Mouse (Mus musculus) forebrain, embryonic 11.5 days (tissue): ENCODE measurements around the gene Echdc3. TPM values are rescaled to one million over a fixed set of nuclear protein-coding genes. Genes with fewer than 3 reads are reported as not detected.

Source experiments
- ATAC-seq: fragments of 200-750 bp; cut with Nextera tagmentation; replicated peaks from 2 replicates; pipeline ENCODE4 v1.8.0; 2017; ENCODE audit warnings: moderate TSS enrichment; ENCODE audit not compliant: low FRiP score
- DNase-seq: peaks from one replicate; pipeline ENCODE4 v3.0.0-alpha.2; 2017; ENCODE audit warnings: low spot score
- H3K27ac ChIP-seq: fragments of 300-500 bp; sonication (generic); 2 replicates; pipeline ENCODE4 v1.5.1; 2014; ENCODE audit warnings: low read depth, low read length
- H3K27me3 ChIP-seq: fragments of 300-500 bp; sonication (generic); 2 replicates; pipeline ENCODE4 v1.6.1; 2014; ENCODE audit warnings: mild to moderate bottlenecking, low read length, mixed read lengths; ENCODE audit not compliant: control insufficient read depth, insufficient read depth
- H3K36me3 ChIP-seq: fragments of 300-500 bp; sonication (generic); 2 replicates; pipeline ENCODE4 v1.6.1; 2014; ENCODE audit warnings: mild to moderate bottlenecking, low read length, moderate library complexity, mixed read lengths; ENCODE audit not compliant: control insufficient read depth, insufficient read depth
- H3K4me1 ChIP-seq: fragments of 300-500 bp; sonication (generic); replicated peaks from 2 replicates; pipeline ENCODE4 v1.6.1; 2014; ENCODE audit warnings: low read length, mixed read lengths; ENCODE audit not compliant: control insufficient read depth, insufficient read depth
- H3K4me2 ChIP-seq: fragments of 300-500 bp; sonication (generic); 2 replicates; pipeline ENCODE4 v1.6.1; 2014; ENCODE audit warnings: low read depth, mild to moderate bottlenecking, low read length, moderate library complexity, mixed read lengths; ENCODE audit not compliant: severe bottlenecking
- H3K4me3 ChIP-seq: fragments of 300-500 bp; sonication (generic); 2 replicates; pipeline ENCODE4 v1.5.1; 2014; ENCODE audit warnings: low read depth, low read length
- H3K9ac ChIP-seq: fragments of 300-500 bp; sonication (generic); 2 replicates; pipeline ENCODE4 v1.6.1; 2014; ENCODE audit warnings: low read length
- H3K9me3 ChIP-seq: fragments of 300-500 bp; sonication (generic); 2 replicates; pipeline ENCODE4 v1.6.1; 2016; ENCODE audit warnings: low read length, mixed read lengths; ENCODE audit not compliant: control insufficient read depth
- WGBS: fragments of 180-500 bp; shearing (Covaris S2); extraction: QIAGEN DNeasy Blood & Tissue Kit; methylation state at CpG from one replicate; pipeline ENCODE4 v1.1.7; 2014; 5-methylcytosine and 5-hydroxymethylcytosine counted together
- polyA plus RNA-seq: library from polyadenylated mRNA; unstranded; fragments of >200 nt; fragmentation: Nextera tagmentation; extraction: Ambion mirVana; gene quantifications from 2 replicates; pipeline ENCODE4 v1.2.1, GENCODE M21; 2014

The Echdc3 gene
- polyA plus RNA-seq, 1 experiment from 2014 or later: 2.3 TPM

DNA sequence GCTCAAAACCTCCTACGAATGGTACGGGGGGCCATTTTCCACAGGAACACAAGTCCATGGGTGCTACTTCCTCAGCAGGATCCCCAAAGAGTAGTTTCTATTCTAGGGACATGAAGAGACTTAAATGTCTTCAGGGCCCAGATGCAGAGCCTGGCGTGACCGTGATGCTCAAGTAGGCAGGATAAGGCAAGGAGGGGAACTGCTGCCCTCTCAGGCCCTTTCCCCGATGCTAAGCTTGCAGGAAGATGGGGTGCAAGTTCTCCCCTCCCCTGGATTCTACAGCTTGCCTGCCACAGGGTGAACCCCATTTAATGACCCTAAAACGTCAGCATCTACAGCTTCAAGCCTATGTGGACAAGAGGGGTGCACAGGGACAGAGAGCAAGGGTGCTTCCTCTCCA, 22.8 kb downstream of the Echdc3 start:
- H3K9me3 ChIP-seq: no peaks in the 10 kb centered on the region
- H3K27me3 ChIP-seq: no peaks in the 10 kb centered on the region
- no peak overlapping the region for H3K4me2 ChIP-seq
- DNase-seq: no peak
- H3K9ac ChIP-seq: no peak overlapping the region
- ATAC-seq: no peak
- H3K27ac ChIP-seq: no peak overlapping the region
- no peaks in the 10 kb centered on the region for H3K4me1 ChIP-seq
- H3K4me3 ChIP-seq: no peak overlapping the region
- no peaks in the 10 kb centered on the region for H3K36me3 ChIP-seq
- WGBS: 93% methylated on average over 6 of the region's 6 CpGs

DNA sequence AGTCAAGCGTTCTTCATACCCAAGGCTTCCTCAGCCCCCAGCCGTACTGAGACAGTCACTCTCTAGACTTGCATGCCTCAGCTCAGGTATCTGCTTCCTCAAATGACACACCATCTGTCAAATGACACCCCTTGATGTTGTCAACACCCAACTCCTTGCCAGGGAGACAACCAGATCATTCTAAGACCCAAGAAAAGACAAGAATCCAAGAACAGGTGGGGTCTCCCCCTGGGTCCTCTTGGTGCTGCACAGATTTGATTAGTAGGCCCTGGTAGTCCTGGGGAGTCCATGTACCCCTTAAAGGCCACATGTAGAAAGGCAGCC, 23.2 kb downstream of the Echdc3 start:
- H3K27me3 ChIP-seq: no peaks in the 10 kb centered on the region
- no peaks in the 10 kb centered on the region for H3K4me1 ChIP-seq
- H3K4me3 ChIP-seq: no peak overlapping the region
- 85% methylated on average over 2 of the region's 2 CpGs for WGBS
- no peaks in the 10 kb centered on the region for H3K36me3 ChIP-seq
- no peaks in the 10 kb centered on the region for H3K9me3 ChIP-seq
- no peak overlapping the region for H3K27ac ChIP-seq
- no peak overlapping the region for H3K9ac ChIP-seq
- no peak overlapping the region for H3K4me2 ChIP-seq
- ATAC-seq (no peak), DNase-seq (no peak)

DNA sequence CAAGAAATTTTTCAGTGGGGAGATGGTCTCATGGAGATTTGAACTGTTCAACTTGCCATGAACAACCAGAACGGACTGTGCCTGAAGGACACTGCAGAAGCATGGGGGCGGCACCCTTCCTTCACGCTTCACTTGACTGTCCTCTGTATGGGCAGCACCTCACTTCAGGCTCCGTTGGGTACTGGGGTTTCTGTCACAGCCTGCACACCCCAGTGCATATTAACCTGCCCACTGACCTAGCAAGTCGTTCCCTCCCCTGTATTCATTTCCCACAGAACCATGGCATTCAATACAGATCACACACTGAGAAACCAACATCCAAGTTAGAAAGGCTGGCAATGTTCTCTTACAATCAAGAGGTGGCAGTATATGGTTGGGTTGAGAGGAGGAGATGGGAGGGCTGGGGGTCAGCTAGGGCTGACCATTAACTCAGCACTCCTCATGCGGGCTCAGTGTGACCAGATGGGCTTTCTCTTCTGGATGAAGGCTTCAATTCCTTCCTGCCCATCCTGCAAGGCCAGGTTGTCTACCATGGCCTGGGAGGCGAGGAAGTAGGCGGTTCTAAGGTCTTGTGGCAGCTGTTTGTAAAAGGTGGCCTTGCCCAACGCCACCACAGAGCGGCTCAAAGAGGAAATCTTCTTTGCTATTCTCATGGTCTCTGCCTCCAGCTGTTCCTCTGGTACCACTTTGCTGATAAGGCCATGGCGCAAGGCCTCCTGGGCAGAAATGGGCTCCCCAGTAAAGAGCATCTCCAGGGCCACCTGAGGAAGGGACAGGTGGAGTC, 23.8 kb downstream of the Echdc3 start:
- H3K4me1 ChIP-seq: no peaks in the 10 kb centered on the region
- no peak overlapping the region for H3K9ac ChIP-seq
- no peak overlapping the region for H3K27ac ChIP-seq
- ATAC-seq (no peak), DNase-seq (no peak)
- no peak overlapping the region for H3K4me3 ChIP-seq
- H3K27me3 ChIP-seq: no peaks in the 10 kb centered on the region
- no peak overlapping the region for H3K4me2 ChIP-seq
- H3K36me3 ChIP-seq: no peaks in the 10 kb centered on the region
- WGBS: 68% methylated on average over 11 of the region's 11 CpGs
- no peaks in the 10 kb centered on the region for H3K9me3 ChIP-seq

DNA sequence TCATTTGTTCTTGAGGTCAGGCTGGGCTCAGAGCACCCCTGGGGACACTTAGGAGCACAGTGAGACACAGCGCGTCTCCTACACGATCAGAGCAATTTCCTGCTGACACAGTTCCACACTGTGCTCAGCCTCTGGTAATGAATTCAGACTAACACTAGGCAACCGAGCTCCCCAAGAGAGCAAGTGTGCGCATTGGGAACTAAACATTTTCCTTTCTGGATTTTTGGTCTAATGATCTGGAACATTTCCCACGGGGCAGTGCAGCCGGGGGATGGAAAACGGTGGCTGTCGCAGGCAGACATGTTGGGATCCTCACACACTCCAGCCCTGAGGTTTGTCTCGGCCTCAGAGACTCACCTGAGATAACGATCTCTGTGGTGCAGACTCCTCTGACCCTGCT, 25.4 kb downstream of the Echdc3 start:
- WGBS: 76% methylated on average over 11 of the region's 11 CpGs

DNA sequence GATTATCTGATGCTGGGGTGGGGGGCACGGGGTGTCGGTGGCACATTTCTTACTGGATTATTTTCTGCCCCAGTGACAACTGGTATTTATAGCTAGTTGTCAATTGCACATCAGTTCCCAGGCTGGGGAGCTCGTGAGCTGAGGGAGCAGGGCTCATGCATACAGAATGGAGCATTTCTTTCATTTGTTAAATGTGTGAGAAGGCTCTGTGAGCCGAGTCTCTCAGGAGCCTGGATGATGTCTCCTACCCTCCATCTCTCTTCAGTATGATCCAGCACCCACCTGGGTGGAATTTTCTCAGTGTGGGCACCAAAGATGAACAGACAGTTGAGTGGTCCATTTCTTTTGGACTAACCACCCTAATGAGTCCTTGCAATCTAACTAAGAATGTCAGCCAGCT, 25.9 kb downstream of the Echdc3 start:
- Histone ChIP-seq H3K36me3 (no peaks in the 10 kb centered on the region), H3K27ac (no peak overlapping the region), H3K9ac (no peak overlapping the region), H3K27me3 (no peaks in the 10 kb centered on the region), H3K4me2 (no peak overlapping the region), H3K4me1 (no peaks in the 10 kb centered on the region), H3K9me3 (no peaks in the 10 kb centered on the region), H3K4me3 (no peak overlapping the region)
- ATAC-seq (no peak), DNase-seq (no peak)
- WGBS: 71% methylated on average over 4 of the region's 4 CpGs

More for the DNA sequence above, 25.4 kb downstream of the Echdc3 start:
- Histone ChIP-seq H3K4me3 (no peak overlapping the region), H3K9ac (no peak overlapping the region), H3K4me1 (no peaks in the 10 kb centered on the region), H3K9me3 (no peaks in the 10 kb centered on the region), H3K4me2 (no peak overlapping the region), H3K36me3 (no peaks in the 10 kb centered on the region), H3K27me3 (no peaks in the 10 kb centered on the region), H3K27ac (no peak overlapping the region)
- ATAC-seq (no peak), DNase-seq (no peak)

DNA sequence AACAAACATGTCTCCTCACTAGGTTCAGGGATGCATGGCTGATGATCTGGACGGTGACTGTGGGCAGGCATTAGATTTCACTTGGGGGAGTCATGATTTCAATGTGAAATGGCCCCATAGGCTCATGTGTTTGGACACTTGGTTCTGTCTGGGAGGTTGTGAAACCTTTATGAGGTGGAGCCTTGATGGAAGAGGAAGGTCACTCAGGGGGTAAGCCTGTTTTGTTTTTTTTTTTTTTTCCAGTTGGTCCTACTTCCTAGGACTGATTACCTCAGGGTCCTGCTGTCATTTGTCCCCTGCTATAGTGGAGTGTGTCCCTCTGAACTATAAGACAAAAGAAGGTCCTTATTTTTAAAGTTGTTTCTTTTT, 33.1 kb downstream of the Echdc3 start:
- H3K27me3 ChIP-seq: no peaks in the 10 kb centered on the region
- no peaks in the 10 kb centered on the region for H3K9me3 ChIP-seq
- WGBS: 92% methylated on average over 1 of the region's 1 CpGs
- no peak overlapping the region for H3K4me3 ChIP-seq
- no peak overlapping the region for H3K4me2 ChIP-seq
- H3K27ac ChIP-seq: no peak overlapping the region
- H3K4me1 ChIP-seq: no peaks in the 10 kb centered on the region
- no peak overlapping the region for H3K9ac ChIP-seq
- H3K36me3 ChIP-seq: no peaks in the 10 kb centered on the region
- no peak for DNase-seq
- no peak for ATAC-seq

DNA sequence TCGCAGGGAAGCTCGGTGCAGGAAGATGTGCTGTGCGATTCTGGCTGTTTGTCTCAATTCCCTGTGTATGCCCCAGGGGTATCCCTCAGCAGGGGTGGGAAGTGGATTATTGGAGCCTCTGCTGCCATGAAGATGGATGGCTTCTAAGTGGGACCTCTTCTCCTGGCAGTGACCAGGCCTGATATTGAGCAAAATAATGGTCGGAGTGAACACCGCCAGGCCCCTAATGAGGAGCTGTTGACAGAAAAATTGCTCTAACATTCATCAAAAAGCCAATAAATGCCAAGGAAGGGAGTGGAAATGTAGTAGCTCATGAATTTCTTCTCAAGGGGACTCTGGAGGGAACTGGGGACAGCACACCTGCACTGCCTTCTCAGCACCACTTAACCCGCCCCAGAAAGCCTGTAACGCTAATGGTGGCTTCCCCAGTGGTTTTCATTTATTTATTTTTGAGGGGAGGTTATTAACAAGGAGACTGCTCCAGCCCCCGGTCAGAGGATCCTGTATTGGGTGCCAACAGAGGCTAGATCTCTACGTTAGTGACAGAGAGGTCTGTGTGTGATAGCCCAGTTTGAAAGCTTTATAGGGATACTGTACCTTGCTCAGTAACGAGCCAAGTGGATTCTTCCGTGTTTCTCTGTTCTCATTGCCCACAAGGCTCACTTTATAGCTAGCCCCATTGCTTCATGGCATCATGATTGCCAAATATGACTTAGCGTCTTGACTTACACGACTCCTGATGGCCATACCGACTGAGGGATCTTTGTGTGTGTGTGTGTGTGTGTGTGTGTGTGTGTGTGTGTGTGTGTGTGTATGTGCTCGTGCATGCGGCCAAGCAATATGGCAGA, 33.7 kb downstream of the Echdc3 start:
- no peaks in the 10 kb centered on the region for H3K4me1 ChIP-seq
- DNase-seq (no peak), ATAC-seq (no peak)
- H3K27me3 ChIP-seq: no peaks in the 10 kb centered on the region
- no peak overlapping the region for H3K4me2 ChIP-seq
- H3K4me3 ChIP-seq: no peak overlapping the region
- H3K27ac ChIP-seq: no peak overlapping the region
- 91% methylated on average over 16 of the region's 16 CpGs for WGBS
- H3K36me3 ChIP-seq: no peaks in the 10 kb centered on the region
- H3K9me3 ChIP-seq: no peaks in the 10 kb centered on the region
- no peak overlapping the region for H3K9ac ChIP-seq

DNA sequence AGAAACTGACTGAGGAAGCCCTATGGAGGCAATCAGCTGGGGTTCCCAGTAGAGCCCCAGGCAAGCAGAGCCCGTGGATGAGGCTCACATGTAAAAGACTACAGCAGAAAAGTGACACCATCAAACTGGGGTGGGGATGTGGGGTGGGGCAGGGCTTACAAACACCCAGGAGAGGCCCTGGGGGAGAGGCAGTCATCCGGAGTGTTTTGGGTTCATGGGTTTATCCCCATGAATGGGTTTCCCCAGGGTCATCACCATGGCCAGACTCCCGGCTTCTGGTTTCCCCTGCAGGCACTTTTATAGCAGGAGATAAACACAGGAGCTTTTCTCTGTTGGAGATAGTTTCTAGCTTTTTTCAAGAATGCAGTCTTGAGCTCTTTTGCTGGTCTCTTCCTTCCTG, 39.8 kb downstream of the Echdc3 start:
- H3K9ac ChIP-seq: no peak overlapping the region
- no peaks in the 10 kb centered on the region for H3K27me3 ChIP-seq
- no peaks in the 10 kb centered on the region for H3K9me3 ChIP-seq
- H3K27ac ChIP-seq: no peak overlapping the region
- no peaks in the 10 kb centered on the region for H3K36me3 ChIP-seq
- no peak for ATAC-seq
- 63% methylated on average over 3 of the region's 3 CpGs for WGBS
- no peak overlapping the region for H3K4me3 ChIP-seq
- no peaks in the 10 kb centered on the region for H3K4me1 ChIP-seq
- no peak for DNase-seq
- no peak overlapping the region for H3K4me2 ChIP-seq

DNA sequence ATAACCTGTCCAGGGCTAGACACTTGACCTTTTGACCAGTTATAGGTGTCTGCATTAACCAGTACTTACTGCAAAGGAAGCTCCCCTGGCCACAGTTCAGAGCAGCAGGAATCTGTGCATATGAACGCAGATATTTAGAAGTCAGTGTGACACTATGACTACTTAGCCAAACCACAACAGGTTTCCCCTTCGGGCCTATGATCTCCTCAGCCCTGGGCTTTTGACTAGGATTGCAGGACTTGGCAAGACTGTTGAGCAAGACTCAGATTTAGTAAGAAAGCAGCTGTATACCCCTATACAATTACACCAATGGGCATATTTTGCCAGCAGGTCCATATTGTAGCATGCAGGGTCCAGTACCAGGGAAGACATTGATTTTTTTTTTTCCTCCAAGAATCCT, 44.3 kb downstream of the Echdc3 start:
- 77% methylated on average over 2 of the region's 2 CpGs for WGBS
- no peaks in the 10 kb centered on the region for H3K27me3 ChIP-seq
- no peak for ATAC-seq
- H3K4me3 ChIP-seq: no peak overlapping the region
- no peaks in the 10 kb centered on the region for H3K9me3 ChIP-seq
- no peaks in the 10 kb centered on the region for H3K36me3 ChIP-seq
- H3K4me2 ChIP-seq: no peak overlapping the region
- no peak overlapping the region for H3K27ac ChIP-seq
- no peaks in the 10 kb centered on the region for H3K4me1 ChIP-seq
- H3K9ac ChIP-seq: no peak overlapping the region
- no peak for DNase-seq
